Mouse (Mus musculus) E14TG2a.4 (cell line): ENCODE results near the gene Tnfsfm13.

Source experiments
- CTCF ChIP-seq: conservative IDR thresholded peaks from 2 replicates; pipeline ENCODE4 v1.5.1; 2014; ENCODE audit warnings: low read length
- POU5F1 ChIP-seq: IDR thresholded peaks from 2 replicates; pipeline ENCODE4 v1.6.1; 2014; ENCODE audit warnings: low read length, borderline replicate concordance

GRCm38 (mm10) chr11:69714636-69715329 lies 18.9 kb upstream of the Tnfsfm13 start:
- no peak for TF ChIP-seq CTCF
- no peak for TF ChIP-seq POU5F1
